13 mouse cellular contexts compared by ENCODE assay signal in the genomic region with DNA sequence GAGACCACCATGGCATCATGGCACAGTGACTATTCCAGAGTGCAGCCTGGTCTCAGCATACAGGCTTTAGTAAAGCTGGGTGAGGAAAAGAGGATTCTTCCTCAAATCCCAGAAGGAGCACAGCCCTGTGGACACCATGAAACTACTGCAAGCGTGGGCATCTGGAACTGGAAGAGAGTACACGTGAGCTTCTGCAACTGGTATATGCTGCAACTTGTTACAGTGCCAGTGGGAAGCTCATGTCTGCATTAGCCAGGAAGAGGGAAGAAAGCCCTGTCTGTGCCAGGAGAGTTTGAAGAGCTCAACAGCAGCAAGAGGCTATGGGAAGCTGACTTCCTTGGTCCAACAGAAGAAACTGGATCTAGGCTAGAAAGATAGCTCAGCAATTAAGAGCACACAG. TPM values are rescaled to one million over a fixed set of nuclear protein-coding genes. Genes with fewer than 3 reads are reported as not detected.
DNase-seq lines count a peak whose midpoint lies in the region; ATAC-seq and TF ChIP-seq lines count a peak whose summit lies in the region.
"Had no signal": no experiment of that assay in that cellular context is flagged by ENCODE, and none has a peak within 500 bp of the region (broad histone marks: within the 10 kb centered on the region; RNA-seq: fewer than 3 reads in every experiment).

No protein-coding gene starts in this region.

- no peak for TF ChIP-seq CTCF in midbrain, postnatal 0 days (IDR thresholded peaks at IDR 0.05)

- no peak overlapping the region for H3K27ac ChIP-seq in kidney, embryonic 16.5 days (ENCODE audit: low read length)
- peak overlapping the region; percentile 75; the same call in 1 of the 2 replicates for H3K27ac ChIP-seq in midbrain, postnatal 0 days (ENCODE audit: low read depth, low read length)
- no peak overlapping the region for H3K27ac ChIP-seq in midbrain, embryonic 10.5 days (replicated peaks)

- DNase-seq in frontal cortex, postnatal 36 days (ENCODE audit: low spot score in 2 of 2): peak; percentile 21 to 64
- DNase-seq in frontal cortex, postnatal 25 days (ENCODE audit: low spot score in 2 of 2): no peak
- no peak for DNase-seq in kidney, postnatal 10 days
- no peak for DNase-seq in midbrain, postnatal 0 days (ENCODE audit: low spot score)
- no peak for DNase-seq in midbrain, embryonic 10.5 days (ENCODE audit: low spot score)
- DNase-seq: cerebellum, postnatal 14 days; lung, adult 2 months; right cerebral cortex, adult 18-20 months; thymus, postnatal 25 days had no signal

- no peak overlapping the region for H3K4me3 ChIP-seq in kidney, embryonic 16.5 days (ENCODE audit: low read length)
- H3K4me3 ChIP-seq in midbrain, postnatal 0 days (ENCODE audit: low read depth, low read length): no peak overlapping the region
- no peak overlapping the region for H3K4me3 ChIP-seq in midbrain, embryonic 10.5 days

- no peaks in the 10 kb centered on the region for H3K27me3 ChIP-seq in kidney, embryonic 16.5 days (ENCODE audit: insufficient read depth, low read length)
- no peaks in the 10 kb centered on the region for H3K27me3 ChIP-seq in midbrain, postnatal 0 days (ENCODE audit: insufficient read depth, low read length)
- H3K27me3 ChIP-seq in midbrain, embryonic 10.5 days (ENCODE audit: low read depth, poor library complexity, severe bottlenecking): peaks cover 58% of the 10 kb centered on the region

- 93% methylated on average over 2 of the region's 2 CpGs for WGBS in kidney, embryonic 16.5 days
- 81% methylated on average over 2 of the region's 2 CpGs for WGBS in midbrain, postnatal 0 days
- 85% methylated on average over 2 of the region's 2 CpGs for WGBS in midbrain, embryonic 10.5 days

- 0 out of 2 replicates have a peak overlapping the region, but pooled peaks have one; percentile 97 for H3K4me2 ChIP-seq in kidney, embryonic 16.5 days (replicated peaks; ENCODE audit: low read depth, low read length)
- no peak overlapping the region for H3K4me2 ChIP-seq in midbrain, postnatal 0 days (ENCODE audit: low read depth, low read length, poor library complexity, severe bottlenecking)

- H3K4me1 ChIP-seq in kidney, embryonic 16.5 days (ENCODE audit: insufficient read depth, low read length): peaks cover 6% of the 10 kb centered on the region
- peaks cover 4% of the 10 kb centered on the region; the same call in 1 of the 2 replicates for H3K4me1 ChIP-seq in midbrain, postnatal 0 days (ENCODE audit: insufficient read depth, low read length)
- peaks cover 14% of the 10 kb centered on the region for H3K4me1 ChIP-seq in midbrain, embryonic 10.5 days

- peaks cover 20% of the 10 kb centered on the region for H3K36me3 ChIP-seq in kidney, embryonic 16.5 days (ENCODE audit: insufficient read depth, low read length)
- H3K36me3 ChIP-seq in midbrain, postnatal 0 days (ENCODE audit: insufficient read depth, low read length): peaks cover 18% of the 10 kb centered on the region
- peaks cover 25% of the 10 kb centered on the region for H3K36me3 ChIP-seq in midbrain, embryonic 10.5 days

- H3K9ac ChIP-seq in kidney, embryonic 16.5 days (replicated peaks; ENCODE audit: low read length): no peak overlapping the region
- H3K9ac ChIP-seq in midbrain, postnatal 0 days (replicated peaks; ENCODE audit: low read length, poor library complexity, severe bottlenecking): no peak overlapping the region

- H3K9me3 ChIP-seq in kidney, embryonic 16.5 days (ENCODE audit: low read length): no peaks in the 10 kb centered on the region
- no peaks in the 10 kb centered on the region for H3K9me3 ChIP-seq in midbrain, postnatal 0 days (ENCODE audit: low read length)
- no peaks in the 10 kb centered on the region for H3K9me3 ChIP-seq in midbrain, embryonic 10.5 days (replicated peaks)

- no peak for ATAC-seq in kidney, embryonic 16.5 days (ENCODE audit: low FRiP score, low TSS enrichment)
- no peak for ATAC-seq in midbrain, postnatal 0 days (ENCODE audit: low FRiP score)
- ATAC-seq in cerebellum, adult (ENCODE audit: insufficient number of reproducible peaks, low FRiP score, low TSS enrichment): no peak

RNA-seq across cellular contexts. Expression of a gene that starts 1.0 kb away (rescaled TPM):
- 50.1 and 51.6 TPM in 2 replicates for polyA plus RNA-seq in kidney, embryonic 16.5 days (2015; fragmentation: Nextera tagmentation; extraction: Ambion mirVana)
- 336 and 450 TPM in 2 replicates for total RNA-seq in midbrain, postnatal 0 days (2014; rRNA removed)
- polyA plus RNA-seq in midbrain, postnatal 0 days (2015; fragmentation: Nextera tagmentation; extraction: Ambion mirVana): 198 and 224 TPM in 2 replicates
- 39.4 and 44.3 TPM in 2 replicates for polyA plus RNA-seq in midbrain, embryonic 10.5 days (2016; fragmentation: Nextera tagmentation; extraction: Ambion mirVana)

RNA-seq across cellular contexts. Expression of a gene that starts 5.4 kb away (rescaled TPM):
- polyA plus RNA-seq in kidney, embryonic 16.5 days (2015; fragmentation: Nextera tagmentation; extraction: Ambion mirVana): 9.0 and 12.7 TPM in 2 replicates
- 0.57 TPM in 1 of 2 replicates, not detected in the other for total RNA-seq in midbrain, postnatal 0 days (2014; rRNA removed)
- polyA plus RNA-seq in midbrain, postnatal 0 days (2015; fragmentation: Nextera tagmentation; extraction: Ambion mirVana): 0.35 and 0.44 TPM in 2 replicates
- 0.20 TPM in 1 of 2 replicates, not detected in the other for polyA plus RNA-seq in midbrain, embryonic 10.5 days (2016; fragmentation: Nextera tagmentation; extraction: Ambion mirVana)
- polyA plus RNA-seq: activated CD4-positive, CD25-positive, alpha-beta regulatory T cell, adult 4 months had no signal

RNA-seq across cellular contexts. Expression of a gene that starts 13.0 kb away (rescaled TPM):
- polyA plus RNA-seq in kidney, embryonic 16.5 days (2015; fragmentation: Nextera tagmentation; extraction: Ambion mirVana): 38.3 and 39.5 TPM in 2 replicates
- total RNA-seq in midbrain, postnatal 0 days (2014; rRNA removed): 33.3 and 41.1 TPM in 2 replicates
- 56.2 and 62.3 TPM in 2 replicates for polyA plus RNA-seq in midbrain, postnatal 0 days (2015; fragmentation: Nextera tagmentation; extraction: Ambion mirVana)
- polyA plus RNA-seq in midbrain, embryonic 10.5 days (2016; fragmentation: Nextera tagmentation; extraction: Ambion mirVana): 26.2 and 28.8 TPM in 2 replicates

RNA-seq across cellular contexts. Expression of a gene that starts 29.6 kb away (rescaled TPM):
- 5.4 TPM in 2 replicates for polyA plus RNA-seq in kidney, embryonic 16.5 days (2015; fragmentation: Nextera tagmentation; extraction: Ambion mirVana)
- total RNA-seq in midbrain, postnatal 0 days (2014; rRNA removed): 170 and 186 TPM in 2 replicates
- polyA plus RNA-seq in midbrain, postnatal 0 days (2015; fragmentation: Nextera tagmentation; extraction: Ambion mirVana): 105 and 107 TPM in 2 replicates
- 9.0 and 12.2 TPM in 2 replicates for polyA plus RNA-seq in midbrain, embryonic 10.5 days (2016; fragmentation: Nextera tagmentation; extraction: Ambion mirVana)
- total RNA-seq: monocyte, adult 5-6 weeks had no signal
- polyA plus RNA-seq: activated CD4-positive, CD25-positive, alpha-beta regulatory T cell, adult 4 months had no signal

RNA-seq across cellular contexts. Expression of a gene that starts 30.6 kb away (rescaled TPM):
- polyA plus RNA-seq in kidney, embryonic 16.5 days (2015; fragmentation: Nextera tagmentation; extraction: Ambion mirVana): 54.9 and 66.7 TPM in 2 replicates
- total RNA-seq in midbrain, postnatal 0 days (2014; rRNA removed): 63.7 and 81.8 TPM in 2 replicates
- 47.3 and 48.8 TPM in 2 replicates for polyA plus RNA-seq in midbrain, postnatal 0 days (2015; fragmentation: Nextera tagmentation; extraction: Ambion mirVana)
- polyA plus RNA-seq in midbrain, embryonic 10.5 days (2016; fragmentation: Nextera tagmentation; extraction: Ambion mirVana): 60.5 and 69.8 TPM in 2 replicates

Comparison
In these comparisons a context has a peak if more than half of its experiments do, and no peak if none do; other contexts are left out.
1. DNase-seq: peak in frontal cortex, postnatal 36 days (2 of 2); none in frontal cortex, postnatal 25 days (0 of 2), kidney, postnatal 10 days (single experiment), midbrain, postnatal 0 days (single experiment) and midbrain, embryonic 10.5 days (single experiment).